Mouse (Mus musculus) adrenal gland, postnatal 25 days (tissue): Measurements from ENCODE around the gene Vtcn1. TPM values are rescaled to one million over a fixed set of nuclear protein-coding genes. Genes with fewer than 3 reads are reported as not detected.

Source experiments
- DNase-seq: peaks from one replicate; pipeline ENCODE4 v3.0.0; 2021; ENCODE audit warnings: mixed read lengths
- total RNA-seq: library from RNA; stranded (reverse); gene quantifications from 2 replicates; pipeline ENCODE4 v1.2.3, GENCODE M21; 2021

The Vtcn1 gene
- total RNA-seq, 1 experiment from 2014 or later, result not detected

DNA sequence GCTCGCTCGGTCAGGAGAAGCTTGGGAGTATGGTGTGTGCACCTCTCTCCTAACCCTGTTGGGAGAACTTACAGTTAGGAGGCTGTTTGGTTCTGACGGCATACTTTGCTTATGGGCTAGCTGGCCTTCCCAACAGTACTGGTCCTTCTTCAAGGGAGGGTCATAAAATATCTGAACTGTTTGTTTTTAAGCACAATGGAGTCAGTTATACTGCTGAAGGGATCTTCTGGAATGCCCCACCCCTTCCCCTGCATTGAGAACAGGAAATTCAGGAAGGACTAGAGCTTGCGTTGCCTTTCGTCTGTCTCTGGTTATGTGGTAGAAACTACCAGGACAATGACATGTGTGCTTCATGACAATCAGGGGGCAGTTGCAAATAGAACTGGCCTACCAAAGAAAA lies 31.9 kb downstream of the Vtcn1 start:
- DNase-seq, result no peak

DNA sequence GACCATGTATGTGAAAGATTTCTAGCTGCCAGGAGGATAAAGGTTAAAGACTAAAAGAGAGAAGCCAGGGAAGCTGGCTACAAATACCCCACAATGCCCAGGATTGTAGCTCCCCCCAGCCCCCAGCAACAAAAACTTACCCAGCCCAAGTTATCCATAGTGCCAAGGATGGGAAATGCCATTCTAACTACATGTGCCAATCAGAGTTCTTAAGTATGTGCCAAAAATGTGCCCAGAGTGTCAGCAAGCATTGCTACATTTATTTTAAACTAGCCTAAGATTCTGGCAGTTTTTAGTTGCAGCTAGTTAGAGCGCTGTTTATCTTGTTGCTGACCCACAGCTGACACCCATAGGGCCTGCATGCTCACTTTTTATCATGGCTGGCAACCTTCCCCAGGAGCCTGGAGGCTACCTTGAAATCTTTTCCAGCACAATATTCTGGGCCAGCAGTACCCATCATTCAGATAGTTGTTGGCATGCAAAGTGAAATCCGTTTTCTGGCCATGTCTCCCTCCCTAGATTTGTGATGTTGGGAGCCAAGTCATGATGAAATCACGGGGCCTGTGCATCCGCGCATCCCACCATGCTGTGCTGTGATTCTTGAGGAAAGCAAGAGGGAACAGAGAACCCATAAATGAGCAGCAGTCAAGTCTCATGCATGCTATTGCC lies 33.2 kb downstream of the Vtcn1 start:
- DNase-seq, result no peak

DNA sequence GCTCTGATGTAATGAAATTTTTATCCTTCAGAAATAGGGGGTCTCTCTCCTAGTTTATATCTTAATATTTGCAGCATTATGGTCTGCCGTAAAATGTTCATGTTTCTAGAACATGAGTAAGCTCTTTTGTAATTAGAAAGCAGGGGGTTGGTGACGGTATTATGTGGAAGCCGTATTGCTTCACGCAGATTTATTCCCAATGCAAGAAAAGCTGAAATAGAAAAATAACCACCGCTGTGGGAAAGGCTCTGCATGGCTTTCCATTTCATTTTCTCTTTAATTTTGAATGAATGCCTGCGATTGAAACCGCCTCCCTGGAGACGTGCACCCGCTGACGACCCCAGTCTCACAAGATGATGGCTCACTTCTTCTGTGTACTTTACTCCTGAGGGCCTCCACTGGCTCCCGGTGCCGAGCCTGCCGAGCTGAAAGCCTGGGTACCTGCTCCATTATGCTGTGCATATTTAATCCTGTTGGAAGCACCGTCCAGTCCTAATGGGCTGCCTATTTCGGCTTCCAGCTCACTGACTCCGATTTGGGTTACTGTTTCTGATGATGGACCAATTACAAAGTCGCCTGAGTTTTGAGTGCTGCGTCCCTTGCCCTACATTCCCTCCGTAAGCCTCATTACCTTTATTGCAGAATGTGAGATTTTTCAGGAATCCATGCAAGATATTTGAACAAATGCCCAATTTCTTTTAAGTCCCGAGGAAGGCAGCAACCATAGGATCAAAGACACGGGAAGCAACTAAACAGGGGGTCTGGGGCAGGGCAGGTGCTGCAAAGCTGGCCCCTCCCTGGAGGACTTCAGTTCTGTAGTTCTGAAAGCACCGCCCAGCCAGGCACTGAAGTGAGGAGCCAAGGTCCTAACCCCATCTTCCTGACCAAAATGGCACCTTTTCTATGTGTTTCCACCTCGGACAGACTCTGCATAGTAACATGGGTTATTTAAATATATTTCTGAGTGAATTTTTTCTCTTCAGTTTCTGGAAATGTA lies 36.3 kb downstream of the Vtcn1 start:
- no peak for DNase-seq

DNA sequence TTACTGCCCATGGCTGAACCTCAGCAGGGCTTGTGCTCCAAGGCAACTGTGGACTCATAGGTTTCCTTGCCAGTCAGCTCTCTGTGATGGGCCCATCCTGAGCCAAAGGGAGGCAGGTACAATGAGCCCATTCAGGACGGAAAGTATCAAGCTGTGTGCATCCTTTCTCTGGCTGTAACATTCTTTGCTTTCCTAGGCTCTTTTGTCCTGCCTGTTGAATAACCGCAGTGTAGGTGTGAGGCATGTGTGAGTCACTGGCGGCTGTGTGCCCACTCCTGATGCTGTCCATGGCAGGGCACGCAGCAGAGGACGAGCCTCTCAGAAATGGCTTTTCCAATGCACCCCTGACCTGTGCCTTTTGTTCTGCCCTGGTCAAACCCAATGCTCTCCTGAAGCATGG lies 41.7 kb downstream of the Vtcn1 start:
- DNase-seq, result no peak

DNA sequence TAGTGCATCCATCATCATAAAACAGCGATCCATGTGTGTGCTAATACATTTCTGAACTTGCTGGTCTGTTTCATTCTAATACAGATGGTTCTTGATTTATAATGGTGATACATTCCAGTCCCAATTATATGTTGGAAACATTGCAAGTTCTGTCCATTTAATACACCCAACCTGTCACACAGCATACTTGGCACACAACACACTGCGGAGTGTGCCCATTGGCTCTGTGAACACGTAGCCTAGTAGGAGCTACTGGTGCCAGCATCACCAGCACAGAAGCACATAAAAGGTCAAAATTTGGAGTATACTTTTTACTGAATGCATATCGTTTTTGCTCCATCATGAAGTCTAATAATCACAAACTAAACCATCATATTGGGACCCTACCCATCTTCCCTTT lies 51.8 kb downstream of the Vtcn1 start:
- DNase-seq, result no peak

DNA sequence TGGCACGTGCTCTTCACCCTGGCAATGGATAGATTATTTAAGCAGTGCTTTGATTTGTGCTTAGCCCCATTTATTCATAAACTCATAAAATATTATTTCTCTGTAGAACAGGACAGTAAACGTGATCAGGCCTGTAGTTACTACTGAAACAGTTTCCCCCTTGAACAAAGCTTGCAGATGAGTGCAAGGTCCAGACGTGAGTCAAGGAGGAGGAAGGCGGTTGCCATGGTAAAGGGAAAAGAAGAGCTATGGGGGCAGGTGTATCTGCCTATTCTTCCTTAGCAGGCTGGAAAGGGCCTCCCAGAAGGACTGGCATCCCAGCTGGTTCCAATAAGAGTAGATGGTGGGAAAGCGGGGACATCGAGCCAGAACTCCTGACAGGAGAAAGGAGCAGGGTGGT lies 56.1 kb downstream of the Vtcn1 start:
- no peak for DNase-seq

DNA sequence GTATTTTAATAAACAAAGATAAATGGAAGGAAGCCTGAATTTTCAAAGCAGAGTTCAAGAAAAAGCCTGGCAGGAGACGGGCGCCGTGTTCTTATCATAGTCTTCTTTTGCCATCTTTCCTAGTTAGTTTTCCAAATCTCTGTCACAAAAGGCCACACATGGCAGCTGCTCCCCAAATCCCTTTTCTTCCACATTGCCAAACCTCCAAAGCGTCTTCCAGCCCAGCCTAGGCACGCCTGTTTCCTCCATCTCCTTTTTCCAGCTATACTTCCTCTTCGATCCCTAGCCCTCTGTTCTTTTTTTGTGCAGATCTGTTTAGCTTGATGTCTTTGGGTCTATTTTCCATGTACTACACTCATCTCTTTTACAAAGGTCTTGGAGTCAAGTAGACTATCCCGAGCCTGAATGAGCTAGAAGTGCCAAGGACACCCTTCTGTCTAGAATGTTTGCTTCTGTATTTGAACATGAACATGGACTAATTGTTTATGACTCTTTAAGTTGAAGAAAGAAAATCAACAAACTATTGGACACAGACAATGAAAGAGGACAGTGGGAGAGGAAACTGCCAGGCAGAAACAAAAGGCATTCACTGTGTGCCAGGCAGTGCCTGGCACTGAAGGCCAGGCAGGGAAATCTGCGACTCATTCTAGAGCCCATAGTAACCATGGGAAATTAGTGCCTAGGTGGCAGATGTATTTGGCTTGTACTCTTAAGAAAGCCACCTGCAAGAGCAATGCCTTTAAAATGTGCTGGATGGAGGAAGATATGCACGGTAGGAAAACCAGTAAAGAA lies 56.8 kb downstream of the Vtcn1 start:
- DNase-seq, result no peak

DNA sequence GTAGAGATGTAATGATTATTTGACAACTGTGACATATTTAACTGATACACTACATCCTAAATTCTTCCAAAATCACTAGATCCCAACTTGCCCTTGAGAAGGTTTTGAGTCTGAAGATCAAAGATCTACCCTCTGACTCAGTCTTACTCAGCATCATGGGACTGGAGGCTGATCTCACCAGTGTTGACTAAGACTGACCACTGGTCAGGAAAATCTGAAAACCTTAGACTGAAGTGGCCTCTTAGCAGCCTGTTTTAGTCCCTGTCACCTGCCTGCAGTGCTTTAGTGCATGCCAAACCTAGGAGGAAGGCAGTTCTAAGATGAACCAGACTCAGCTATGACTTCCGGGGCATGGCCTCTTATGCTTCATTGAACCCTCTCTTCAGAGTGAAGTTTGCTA lies 64.0 kb downstream of the Vtcn1 start:
- DNase-seq, result no peak

DNA sequence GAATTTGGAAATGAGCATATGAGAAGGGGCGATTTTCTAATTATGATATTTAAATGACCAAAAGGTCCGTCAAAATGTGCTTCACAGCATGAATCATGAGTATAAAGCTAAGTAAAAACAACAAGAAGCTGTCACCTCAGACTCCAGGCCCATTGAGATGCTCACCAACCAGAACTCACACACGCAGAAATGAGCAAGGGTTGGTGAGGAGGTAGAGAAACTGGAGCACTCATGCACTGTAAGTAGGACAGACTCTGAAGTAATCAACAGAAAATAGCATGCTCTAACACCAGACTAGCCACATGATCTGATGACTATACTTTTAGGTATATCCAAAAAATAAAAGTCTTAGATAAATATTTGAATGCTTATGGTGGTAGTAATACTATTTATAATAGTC lies 65.1 kb downstream of the Vtcn1 start:
- DNase-seq, result no peak

DNA sequence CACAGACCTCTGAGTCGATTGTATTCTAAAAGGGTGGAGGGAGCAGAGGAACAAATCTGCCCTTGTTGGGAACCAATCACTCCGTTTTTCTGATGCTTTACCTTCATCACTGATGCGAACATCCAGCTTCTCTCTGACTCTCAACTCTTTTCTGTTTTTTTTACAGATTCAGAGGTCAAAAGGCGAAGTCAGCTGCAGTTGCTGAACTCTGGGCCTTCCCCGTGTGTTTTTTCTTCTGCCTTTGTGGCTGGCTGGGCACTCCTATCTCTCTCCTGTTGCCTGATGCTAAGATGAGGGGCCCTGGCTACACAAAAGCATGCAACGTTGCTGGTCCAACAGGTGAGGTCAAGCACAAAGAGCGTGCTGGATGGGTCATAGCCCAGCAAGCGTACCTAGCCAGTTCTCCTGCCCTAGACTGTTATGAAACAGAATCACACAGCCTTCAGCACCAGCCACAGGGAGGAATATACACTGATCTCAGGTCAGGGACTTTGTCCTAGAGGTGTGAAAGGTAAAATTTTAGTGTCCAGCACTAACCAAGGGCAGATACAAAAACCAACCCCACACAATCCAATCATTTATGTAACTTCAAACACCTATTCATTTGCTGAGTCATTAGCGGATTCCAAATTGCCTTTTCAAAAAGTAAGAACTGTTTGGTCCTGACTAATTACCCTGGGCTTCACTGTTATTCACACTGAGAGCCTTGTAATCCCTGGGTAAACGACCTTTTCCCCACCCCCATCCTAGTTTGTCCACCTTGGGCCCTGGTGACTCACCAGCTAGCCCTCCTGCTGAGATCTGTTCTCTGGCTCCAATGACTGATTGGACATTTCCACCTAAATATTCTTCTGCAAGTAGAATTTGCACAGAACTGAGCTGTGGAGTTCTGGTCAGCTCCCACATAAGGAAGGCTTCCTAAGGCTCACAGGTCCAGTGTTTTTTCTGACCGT lies 67.4 kb downstream of the Vtcn1 start:
- DNase-seq, result peak; percentile 10

DNA sequence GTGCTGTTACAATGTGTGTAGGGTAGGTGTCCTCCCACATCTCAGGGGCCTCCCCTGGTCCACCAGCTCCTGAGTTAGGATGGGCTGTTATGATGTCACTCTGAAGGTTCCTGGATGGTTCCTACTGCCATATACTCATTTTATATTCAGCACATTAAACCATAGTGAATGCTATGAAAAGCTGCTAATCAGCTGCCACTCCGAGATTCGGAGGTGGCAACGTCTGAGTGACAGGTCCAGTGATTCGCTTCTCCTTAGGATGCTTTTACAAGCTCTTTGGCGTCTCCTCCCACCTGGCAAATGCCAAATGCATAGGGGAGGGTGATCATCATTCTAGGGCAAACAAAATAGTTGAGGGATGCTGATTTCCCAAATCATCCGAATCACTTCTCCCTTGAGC lies 70.2 kb downstream of the Vtcn1 start:
- no peak for DNase-seq

DNA sequence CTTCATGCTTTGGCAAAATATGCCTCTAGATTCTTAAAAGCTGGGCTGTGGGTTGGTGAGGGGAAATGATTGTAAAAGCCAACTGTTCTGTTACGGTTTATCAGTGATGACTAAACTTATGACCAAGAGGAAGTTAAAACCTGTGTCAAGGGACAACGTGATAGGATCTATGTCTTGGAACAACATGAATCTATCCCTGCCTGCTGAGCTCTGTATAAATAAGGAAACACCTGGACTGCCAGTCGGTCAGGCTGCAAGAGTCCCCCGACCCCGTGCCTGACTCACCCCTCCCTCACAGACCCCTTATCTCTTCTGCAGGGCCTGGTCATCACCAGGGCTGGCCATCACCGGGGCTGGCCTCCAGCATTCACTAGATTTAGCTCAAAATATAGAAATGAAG lies 80.9 kb downstream of the Vtcn1 start:
- no peak for DNase-seq

DNA sequence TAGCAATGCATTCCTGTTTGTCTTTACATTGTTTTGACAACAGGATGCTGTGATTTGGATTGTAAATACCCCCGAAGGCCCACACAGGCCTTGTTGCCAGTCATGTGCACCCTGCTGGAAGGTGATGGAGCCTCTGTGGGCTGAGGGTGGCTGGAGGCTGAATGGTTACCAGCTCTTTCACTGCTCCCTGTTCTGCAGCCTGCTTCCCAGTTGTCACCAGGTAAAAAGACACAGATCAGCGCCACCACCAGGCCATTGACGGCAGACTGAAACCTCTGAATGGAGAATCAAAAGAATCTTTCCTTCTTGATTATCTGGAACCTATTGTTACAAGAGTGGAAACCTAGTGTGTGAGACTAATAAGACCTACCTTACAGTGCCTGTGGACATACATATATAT lies 81.7 kb downstream of the Vtcn1 start:
- DNase-seq, result peak; percentile 45

DNA sequence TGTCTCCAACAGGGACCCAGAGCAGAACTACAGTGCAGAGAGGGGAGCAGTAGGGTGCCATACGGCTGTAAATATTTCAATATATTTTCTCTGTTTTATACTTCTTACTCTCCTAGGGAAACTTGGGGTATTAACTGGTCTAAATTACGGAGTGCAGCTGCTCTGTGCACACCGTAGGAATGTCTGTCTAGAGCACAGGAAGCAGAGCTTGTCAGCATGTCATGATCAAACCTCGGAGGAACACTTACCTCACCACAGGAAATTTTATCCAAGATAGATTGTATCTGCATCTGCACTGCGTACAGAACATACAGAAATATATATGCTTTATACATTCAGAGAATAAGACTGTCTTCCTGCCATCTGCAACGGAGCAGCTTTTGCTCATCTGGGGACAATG lies 83.3 kb downstream of the Vtcn1 start:
- no peak for DNase-seq

DNA sequence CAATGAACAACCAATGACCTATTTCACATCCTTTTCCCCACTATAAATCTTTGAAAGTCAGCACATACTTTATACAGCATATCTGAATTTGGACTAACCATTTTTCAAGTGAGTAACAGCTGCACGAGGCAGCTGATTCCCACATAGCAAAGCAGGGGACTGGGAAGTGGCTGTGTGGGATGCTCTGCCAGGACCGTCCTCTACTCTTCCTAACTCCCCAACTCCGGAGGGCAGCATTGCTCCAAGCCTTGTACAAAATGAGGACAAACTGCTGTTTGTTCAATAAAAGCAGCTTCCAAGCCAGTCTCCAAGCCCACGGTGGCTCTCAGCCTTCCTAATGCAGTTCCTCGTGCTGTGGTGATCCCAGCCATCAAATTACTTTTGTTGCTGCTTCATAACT lies 85.4 kb downstream of the Vtcn1 start:
- DNase-seq, result no peak

DNA sequence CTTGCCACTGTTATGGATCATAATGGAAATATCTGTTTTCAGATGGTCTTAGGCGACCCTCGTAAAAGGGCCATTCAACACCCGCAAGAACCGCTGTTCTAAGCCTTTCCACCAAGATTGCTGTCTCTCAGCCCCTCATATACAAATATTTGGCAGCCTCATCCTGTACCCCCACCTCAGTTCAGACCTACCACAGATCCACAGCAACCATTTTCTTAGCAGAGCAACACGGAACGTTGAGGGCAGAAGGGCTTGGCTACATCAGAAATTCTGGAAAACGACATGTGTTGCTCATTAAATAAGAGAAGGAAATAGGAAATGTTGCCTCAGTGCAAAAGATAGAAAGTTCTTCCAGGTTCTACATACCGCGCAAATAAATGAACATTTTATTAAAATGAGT lies 85.8 kb downstream of the Vtcn1 start:
- DNase-seq, result no peak

DNA sequence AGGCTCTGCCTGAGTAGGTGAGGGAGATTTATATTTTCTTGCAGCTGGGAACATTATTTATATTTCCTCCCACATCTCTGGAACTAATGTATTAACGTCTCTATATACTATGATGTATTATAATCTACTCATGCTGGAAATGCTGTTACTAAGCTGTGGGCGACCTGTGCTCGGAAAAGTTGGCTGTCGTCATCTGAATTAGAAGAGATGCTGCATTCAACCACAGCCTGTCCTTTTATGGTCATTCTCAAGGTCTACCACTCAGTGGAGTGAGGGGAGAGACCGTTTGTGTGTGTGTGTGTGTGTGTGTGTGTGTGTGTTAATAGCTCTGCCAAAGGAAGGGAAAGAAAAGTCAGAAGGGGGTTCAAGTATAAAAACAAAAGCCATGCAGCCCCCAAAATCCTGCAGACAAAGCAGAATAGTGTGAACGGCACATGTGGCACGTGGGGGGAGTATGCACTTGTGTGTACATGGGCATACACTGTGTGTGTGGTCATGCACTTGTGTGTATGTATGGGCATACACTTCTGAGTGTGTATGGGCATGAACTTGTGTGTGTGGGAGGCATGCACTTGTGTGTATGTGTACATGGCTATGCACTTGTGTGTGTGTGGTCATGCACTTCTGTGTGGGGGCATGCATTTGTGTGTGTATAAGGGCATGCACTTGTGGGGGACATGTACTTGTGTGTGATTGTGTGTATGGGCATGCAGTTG lies 86.4 kb downstream of the Vtcn1 start:
- peak; percentile 25 for DNase-seq

DNA sequence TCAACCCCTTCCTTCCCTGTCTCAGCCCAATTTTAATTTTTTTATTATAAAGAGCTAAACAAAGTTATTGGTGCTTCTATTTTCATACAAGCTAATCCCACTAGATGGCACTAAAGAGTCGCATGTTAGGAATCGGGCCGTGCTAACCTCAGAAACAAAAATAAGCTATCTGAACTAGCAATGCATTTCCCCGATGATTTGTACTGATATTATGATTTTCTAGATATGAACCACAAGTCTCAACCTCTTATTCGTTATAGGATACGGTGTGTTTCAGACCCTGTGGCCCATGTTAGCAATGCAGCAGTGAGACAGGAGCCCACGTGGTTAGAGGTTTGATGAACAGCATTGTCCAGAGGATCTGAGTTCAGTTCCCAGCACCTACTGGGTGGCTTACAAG lies 91.6 kb downstream of the Vtcn1 start:
- DNase-seq, result no peak

DNA sequence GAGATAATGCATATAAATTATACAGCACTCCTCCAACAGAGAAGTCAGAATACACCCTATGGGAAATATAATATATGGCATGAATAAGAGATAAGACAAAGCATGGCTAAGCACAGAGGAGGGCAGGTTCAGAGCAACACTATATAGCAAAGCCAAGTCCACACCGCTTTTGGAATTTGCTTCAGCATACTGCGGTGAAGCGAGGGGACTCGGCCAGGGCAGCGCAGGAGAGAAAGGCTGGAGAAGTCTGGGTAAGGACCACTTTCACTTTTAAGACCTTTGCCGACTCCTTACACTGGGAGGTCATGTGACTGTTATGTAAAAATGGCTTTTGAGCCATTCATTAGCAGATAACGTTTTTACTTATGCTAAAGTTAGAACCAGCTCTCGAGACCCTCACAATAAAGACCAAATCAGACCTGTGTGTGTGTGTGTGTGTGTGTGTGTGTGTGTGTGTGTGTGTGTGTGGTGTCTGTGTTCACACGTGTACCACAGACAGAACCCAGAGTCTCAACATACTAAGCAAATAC lies 95.4 kb downstream of the Vtcn1 start:
- no peak for DNase-seq

DNA sequence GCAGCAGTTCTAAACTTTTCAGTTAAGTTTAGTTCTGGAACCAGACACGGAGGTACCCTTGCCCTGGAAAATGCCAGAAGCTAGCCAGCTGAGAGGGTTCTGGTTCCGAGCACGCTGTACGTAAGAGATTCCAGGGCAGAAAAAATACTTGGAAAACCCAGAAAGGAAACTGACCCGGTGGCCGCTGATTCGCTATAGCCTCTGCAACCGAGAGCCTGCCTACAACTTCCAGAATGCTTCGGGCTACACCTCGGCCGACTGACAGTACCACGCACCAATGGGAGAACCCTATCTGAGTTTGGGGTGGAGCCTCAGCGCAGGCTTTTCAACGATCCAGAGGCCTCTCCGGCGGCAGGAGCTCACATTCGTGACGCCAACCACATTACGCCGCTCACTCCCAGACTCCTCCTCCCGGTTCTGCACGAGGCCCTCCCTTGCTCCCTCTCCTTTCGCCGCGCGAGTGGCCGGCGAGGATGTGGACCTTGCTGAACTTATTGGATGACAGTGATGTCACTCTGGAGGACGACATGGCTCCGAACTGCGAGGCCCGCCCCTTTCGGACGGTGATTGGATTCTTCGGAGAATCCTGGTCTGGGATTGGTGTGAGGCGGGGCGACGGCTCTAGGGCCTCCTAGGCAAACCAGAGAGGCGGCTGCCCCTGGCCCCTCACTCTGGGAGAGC lies 96.7 kb downstream of the Vtcn1 start, which contains the start of gene Trim45:
Gene Trim45 (plus strand): TSS at position 378 of the 681 bp plus-strand sequence.
- peak; percentile 95 for DNase-seq
